Mouse (Mus musculus): ENCODE data around the gene Hpn. TPM values are rescaled to one million over a fixed set of nuclear protein-coding genes. Genes with fewer than 3 reads are reported as not detected.

Hpn gene
- polyA plus RNA-seq, 1 experiment from 2014 or later = 0.59 TPM

- Histone ChIP-seq H3K4me3 (ENCODE audit: inconsistent target) (no peak overlapping the region), H3K36me3 (ENCODE audit: inconsistent target) (no peaks in the 10 kb centered on the region), H3K27ac (no peak overlapping the region), H3K79me2 (ENCODE audit: inconsistent target) (no peaks in the 10 kb centered on the region)
- WGBS (ENCODE audit: missing documents) = 91% methylated on average over 9 of the region's 9 CpGs
These were observed 42.8 kb downstream of the Hpn start for GRCm38 (mm10) chr7:31072326-31072725.

- H3K79me2 ChIP-seq (ENCODE audit: inconsistent target) = no peaks in the 10 kb centered on the region
- H3K27ac ChIP-seq = no peak overlapping the region
- no peak overlapping the region for H3K4me3 ChIP-seq (ENCODE audit: inconsistent target)
- WGBS (ENCODE audit: missing documents) = 88% methylated on average over 6 of the region's 6 CpGs
- no peaks in the 10 kb centered on the region for H3K36me3 ChIP-seq (ENCODE audit: inconsistent target)
These were observed 44.8 kb downstream of the Hpn start for GRCm38 (mm10) chr7:31070324-31070723.

GRCm38 (mm10) chr7:31069491-31069890 lies 45.6 kb downstream of the Hpn start:
- Histone ChIP-seq H3K36me3 (ENCODE audit: inconsistent target) (no peaks in the 10 kb centered on the region), H3K4me3 (ENCODE audit: inconsistent target) (no peak overlapping the region), H3K79me2 (ENCODE audit: inconsistent target) (no peaks in the 10 kb centered on the region), H3K27ac (no peak overlapping the region)
- 89% methylated on average over 14 of the region's 14 CpGs for WGBS (ENCODE audit: missing documents)

GRCm38 (mm10) chr7:31067836-31068235 lies 47.3 kb downstream of the Hpn start:
- H3K36me3 ChIP-seq (ENCODE audit: inconsistent target) = no peaks in the 10 kb centered on the region
- 74% methylated on average over 5 of the region's 5 CpGs for WGBS (ENCODE audit: missing documents)
- no peak overlapping the region for H3K27ac ChIP-seq
- H3K4me3 ChIP-seq (ENCODE audit: inconsistent target) = no peak overlapping the region
- no peaks in the 10 kb centered on the region for H3K79me2 ChIP-seq (ENCODE audit: inconsistent target)

- WGBS (ENCODE audit: missing documents) = 87% methylated on average over 12 of the region's 12 CpGs
- Histone ChIP-seq H3K36me3 (ENCODE audit: inconsistent target) (no peaks in the 10 kb centered on the region), H3K4me3 (ENCODE audit: inconsistent target) (no peak overlapping the region)
These were observed 52.0 kb downstream of the Hpn start for GRCm38 (mm10) chr7:31063074-31063560.

GRCm38 (mm10) chr7:31060621-31061010 lies 54.5 kb downstream of the Hpn start:
- H3K36me3 ChIP-seq (ENCODE audit: inconsistent target) = no peaks in the 10 kb centered on the region
- no peak overlapping the region for H3K4me3 ChIP-seq (ENCODE audit: inconsistent target)
- no peaks in the 10 kb centered on the region for H3K79me2 ChIP-seq (ENCODE audit: inconsistent target)
- no peak overlapping the region for H3K27ac ChIP-seq
- 98% methylated on average over 7 of the region's 7 CpGs for WGBS (ENCODE audit: missing documents)

More at GRCm38 (mm10) chr7:31063074-31063560, 52.0 kb downstream of the Hpn start:
- Histone ChIP-seq H3K79me2 (ENCODE audit: inconsistent target) (no peaks in the 10 kb centered on the region), H3K27ac (no peak overlapping the region)

- no peak overlapping the region for H3K27ac ChIP-seq
- H3K79me2 ChIP-seq (ENCODE audit: inconsistent target) = no peaks in the 10 kb centered on the region
- WGBS (ENCODE audit: missing documents) = 94% methylated on average over 11 of the region's 11 CpGs
- no peaks in the 10 kb centered on the region for H3K36me3 ChIP-seq (ENCODE audit: inconsistent target)
- H3K4me3 ChIP-seq (ENCODE audit: inconsistent target) = no peak overlapping the region
These were observed 55.0 kb downstream of the Hpn start for GRCm38 (mm10) chr7:31059919-31060620.

GRCm38 (mm10) chr7:31059108-31059507 lies 56.0 kb downstream of the Hpn start, which contains the start of gene Lgi4:
Gene Lgi4 (plus strand): TSS chr7:31059342.
- Histone ChIP-seq H3K36me3 (ENCODE audit: inconsistent target) (no peaks in the 10 kb centered on the region), H3K27ac (no peak within 1 kb of the TSS), H3K79me2 (ENCODE audit: inconsistent target) (no peaks in the 10 kb centered on the region), H3K4me3 (ENCODE audit: inconsistent target) (no peak within 1 kb of the TSS)
- WGBS (ENCODE audit: missing documents) = 0% methylated on average over 2 of the region's 2 CpGs

GRCm38 (mm10) chr7:31058211-31058610 lies 56.9 kb downstream of the Hpn start:
- Histone ChIP-seq H3K27ac (no peak overlapping the region), H3K36me3 (ENCODE audit: inconsistent target) (no peaks in the 10 kb centered on the region), H3K4me3 (ENCODE audit: inconsistent target) (no peak overlapping the region), H3K79me2 (ENCODE audit: inconsistent target) (no peaks in the 10 kb centered on the region)
- 88% methylated on average over 6 of the region's 6 CpGs for WGBS (ENCODE audit: missing documents)

- Histone ChIP-seq H3K36me3 (ENCODE audit: inconsistent target) (no peaks in the 10 kb centered on the region), H3K4me3 (ENCODE audit: inconsistent target) (no peak overlapping the region), H3K27ac (no peak overlapping the region), H3K79me2 (ENCODE audit: inconsistent target) (no peaks in the 10 kb centered on the region)
- 100% methylated on average over 5 of the region's 5 CpGs for WGBS (ENCODE audit: missing documents)
These were observed 57.4 kb downstream of the Hpn start for GRCm38 (mm10) chr7:31057730-31058129.

GRCm38 (mm10) chr7:31057071-31057470 lies 58.0 kb downstream of the Hpn start, which contains the start of gene Fxyd1:
Gene Fxyd1 (minus strand): TSS chr7:31057199.
- no peaks in the 10 kb centered on the region for H3K36me3 ChIP-seq (ENCODE audit: inconsistent target)
- no peak within 1 kb of the TSS for H3K27ac ChIP-seq
- no peaks in the 10 kb centered on the region for H3K79me2 ChIP-seq (ENCODE audit: inconsistent target)
- WGBS (ENCODE audit: missing documents) = 93% methylated on average over 2 of the region's 2 CpGs
- no peak within 1 kb of the TSS for H3K4me3 ChIP-seq (ENCODE audit: inconsistent target)

- H3K36me3 ChIP-seq (ENCODE audit: inconsistent target) = no peaks in the 10 kb centered on the region
- H3K4me3 ChIP-seq (ENCODE audit: inconsistent target) = no peak overlapping the region
- H3K79me2 ChIP-seq (ENCODE audit: inconsistent target) = no peaks in the 10 kb centered on the region
- H3K27ac ChIP-seq = no peak overlapping the region
- WGBS (ENCODE audit: missing documents) = 88% methylated on average over 7 of the region's 7 CpGs
These were observed 58.6 kb downstream of the Hpn start for GRCm38 (mm10) chr7:31056448-31056847.

- Histone ChIP-seq H3K27ac (no peak overlapping the region), H3K36me3 (ENCODE audit: inconsistent target) (no peaks in the 10 kb centered on the region), H3K4me3 (ENCODE audit: inconsistent target) (no peak overlapping the region), H3K79me2 (ENCODE audit: inconsistent target) (no peaks in the 10 kb centered on the region)
- WGBS (ENCODE audit: missing documents) = no CpG with 5 or more reads among the region's 4 CpGs
These were observed 59.2 kb downstream of the Hpn start for GRCm38 (mm10) chr7:31055883-31056282.

GRCm38 (mm10) chr7:31055354-31055824 lies 59.7 kb downstream of the Hpn start:
- H3K36me3 ChIP-seq (ENCODE audit: inconsistent target) = no peaks in the 10 kb centered on the region
- 47% methylated on average over 6 of the region's 10 CpGs for WGBS (ENCODE audit: missing documents)
- H3K79me2 ChIP-seq (ENCODE audit: inconsistent target) = no peaks in the 10 kb centered on the region
- H3K27ac ChIP-seq = no peak overlapping the region
- no peak overlapping the region for H3K4me3 ChIP-seq (ENCODE audit: inconsistent target)

- no peaks in the 10 kb centered on the region for H3K79me2 ChIP-seq (ENCODE audit: inconsistent target)
- no peaks in the 10 kb centered on the region for H3K36me3 ChIP-seq (ENCODE audit: inconsistent target)
- 89% methylated on average over 11 of the region's 11 CpGs for WGBS (ENCODE audit: missing documents)
- H3K27ac ChIP-seq = no peak overlapping the region
- no peak overlapping the region for H3K4me3 ChIP-seq (ENCODE audit: inconsistent target)
These were observed 60.3 kb downstream of the Hpn start for GRCm38 (mm10) chr7:31054661-31055320.
